Mouse (Mus musculus) MEL (cell line): Measurements from ENCODE around the gene Elovl3.

ENCODE experiments used
- CTCF ChIP-seq, 3 experiments: IDR thresholded peaks in 2 of 3; conservative IDR thresholded peaks in 1 of 3; 2 replicates each; pipeline ENCODE4 v1.5.1; 2011 to 2012; ENCODE audit warnings: low read length in 3 of 3, low read depth in 2 of 3, mild to moderate bottlenecking in 2 of 3, improper control_type of control experiment in 1 of 3, inconsistent platforms in 1 of 3, mixed read lengths in 1 of 3, moderate library complexity in 1 of 3; ENCODE audit not compliant: control insufficient read depth in 1 of 3, insufficient read depth in 1 of 3, poor library complexity in 1 of 3, severe bottlenecking in 1 of 3
- E2F4 ChIP-seq: IDR thresholded peaks from 2 replicates; pipeline ENCODE4 v1.6.1; 2011; ENCODE audit warnings: low read depth, low read length, improper control_type of control experiment, borderline replicate concordance
- EP300 ChIP-seq, 2 experiments: IDR thresholded peaks; 2 replicates each; pipeline ENCODE4 v1.6.1; 2011; ENCODE audit warnings: improper control_type of control experiment in 2 of 2, low read length in 2 of 2, low read depth in 1 of 2, mild to moderate bottlenecking in 1 of 2
- GATA1 ChIP-seq: IDR thresholded peaks from 2 replicates; pipeline ENCODE4 v1.6.1; 2011; ENCODE audit warnings: low read depth, low read length, improper control_type of control experiment
- MAFK ChIP-seq: IDR thresholded peaks from 2 replicates; pipeline ENCODE4 v1.6.1; 2011; ENCODE audit warnings: low read depth, mild to moderate bottlenecking, low read length, improper control_type of control experiment, borderline replicate concordance
- MAX ChIP-seq: IDR thresholded peaks from 2 replicates; pipeline ENCODE4 v1.6.1; 2011; ENCODE audit warnings: low read length, improper control_type of control experiment
- MEF2A ChIP-seq: IDR thresholded peaks from 2 replicates; pipeline ENCODE4 v1.6.1; 2014; ENCODE audit warnings: low read depth, mild to moderate bottlenecking, inconsistent platforms, low read length, improper control_type of control experiment; ENCODE audit not compliant: poor library complexity, insufficient replicate concordance, severe bottlenecking; ENCODE audit errors: extremely low read depth
- POLR2AphosphoS2 ChIP-seq: IDR thresholded peaks from 2 replicates; pipeline ENCODE4 v1.6.1; 2011; ENCODE audit warnings: low read length, improper control_type of control experiment
- POLR2AphosphoS5 ChIP-seq: IDR thresholded peaks from 2 replicates; pipeline ENCODE4 v1.6.1; 2012; ENCODE audit warnings: low read depth, borderline replicate concordance, mild to moderate bottlenecking, inconsistent platforms, low read length, moderate library complexity, mixed read lengths
- TAL1 ChIP-seq: IDR thresholded peaks from 2 replicates; pipeline ENCODE4 v1.6.1; 2012; ENCODE audit warnings: mild to moderate bottlenecking, inconsistent platforms, low read length, moderate library complexity, mixed read lengths
- ZMIZ1 ChIP-seq: IDR thresholded peaks from 2 replicates; pipeline ENCODE4 v1.6.1; 2012; ENCODE audit warnings: low read depth, mild to moderate bottlenecking, inconsistent platforms, low read length, improper control_type of control experiment, moderate library complexity
- ZNF384 ChIP-seq: IDR thresholded peaks from 2 replicates; pipeline ENCODE4 v1.6.1; 2012; ENCODE audit warnings: low read depth, mild to moderate bottlenecking, inconsistent platforms, low read length, improper control_type of control experiment

DNA sequence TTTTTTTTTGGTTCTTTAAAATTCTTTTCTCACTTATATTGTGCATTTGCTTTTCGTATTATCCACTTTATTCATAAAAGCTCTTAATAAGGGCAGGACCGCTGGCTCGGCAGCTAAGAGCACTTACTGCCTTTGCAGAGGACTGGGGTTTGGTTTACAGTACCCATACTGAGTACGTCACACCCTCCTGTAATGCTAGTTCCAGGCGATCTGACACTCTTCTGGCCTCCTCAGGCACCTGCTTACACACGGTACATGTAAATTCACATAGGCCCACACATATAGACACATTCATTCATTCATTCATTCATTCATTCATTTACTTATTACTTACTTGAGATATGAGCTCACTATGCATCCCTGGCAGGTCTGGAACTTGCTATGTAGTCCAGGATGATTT lies 10.8 kb upstream of the Elovl3 start:
- no peak for TF ChIP-seq POLR2AphosphoS5
- TF ChIP-seq TAL1, result no peak
- no peak for TF ChIP-seq MAFK
- no peak for TF ChIP-seq ZNF384
- TF ChIP-seq MEF2A, result no peak
- TF ChIP-seq MAX, result no peak
- TF ChIP-seq CTCF (IDR thresholded peaks at IDR 0.05 in 2 of 3, conservative IDR thresholded peaks at IDR 0.05 in 1 of 3; ENCODE audit: control insufficient read depth in 1 of 3, insufficient read depth in 1 of 3, low read depth in 2 of 3, low read length in 3 of 3, poor library complexity in 1 of 3, severe bottlenecking in 1 of 3), result no peak
- no peak for TF ChIP-seq E2F4
- no peak for TF ChIP-seq POLR2AphosphoS2
- TF ChIP-seq EP300 (IDR thresholded peaks at IDR 0.05; ENCODE audit: low read depth in 1 of 2, low read length in 2 of 2), result no peak
- no peak for TF ChIP-seq GATA1
- no peak for TF ChIP-seq ZMIZ1
